Comparison of ENCODE assay signal across 12 mouse cellular contexts in genomic region chr3:152556435-152556834, GRCm38 (mm10).
A peak's percentile ranks its signal among the peaks of the same experiment; 100 is the strongest.
DNase-seq lines count a peak whose midpoint lies in the region.
"Had no signal": no experiment of that assay in that cellular context is flagged by ENCODE, and none has a peak within 500 bp of the region (broad histone marks: within the 10 kb centered on the region; RNA-seq: fewer than 3 reads in every experiment).

No protein-coding gene starts in this region.

- intact Hi-C loops in gastrocnemius, postnatal 14 days (cut with DNase I; ENCODE audit: low total_unique reads) = no loop called here

- peak; percentile 34 for DNase-seq in gastrocnemius, postnatal 14 days
- DNase-seq in gastrocnemius, postnatal 10 days = no peak
- DNase-seq in kidney, postnatal 4 days = peak; percentile 31 to 41
- no peak for DNase-seq in kidney, adult 8-10 months
- DNase-seq in 3T3-L1 (ENCODE audit: low read depth, low spot score) = peak; percentile 83
- DNase-seq in R1 (ENCODE audit: low read depth, low spot score) = peak; percentile 11
- no peak for DNase-seq in thymus, postnatal 25 days
- DNase-seq in ovary, postnatal 14 days (ENCODE audit: low spot score) = no peak
- DNase-seq: B cell, adult 2 months; cerebellum, adult 11 months; lung, postnatal 36 days; thymus, postnatal 14 days had no signal

Comparison
In these comparisons a context has a peak if more than half of its experiments do, and no peak if none do; other contexts are left out.
1. DNase-seq: peak in gastrocnemius, postnatal 14 days (single experiment), kidney, postnatal 4 days (2 of 2), 3T3-L1 (single experiment) and R1 (single experiment); none in gastrocnemius, postnatal 10 days (single experiment), kidney, adult 8-10 months (0 of 2), thymus, postnatal 25 days (single experiment) and ovary, postnatal 14 days (single experiment).